Mouse (Mus musculus) layer of hippocampus, adult 2 months (tissue): ENCODE results near the gene Gm14180. TPM values are rescaled to one million over a fixed set of nuclear protein-coding genes. Genes with fewer than 3 reads are reported as not detected.
"Not testable (repeated sequence)": the region's sequence is repeated elsewhere in the genome, so short reads cannot be mapped to it uniquely, and the experiment has no call there.

Experiments used
- DNase-seq, 2 experiments: peaks; one replicate each; pipeline ENCODE4 v3.0.0; 2022; ENCODE audit warnings: low spot score in 2 of 2
- H3K27ac ChIP-seq: fragments of 200-600 bp; 2 replicates; pipeline ENCODE4 v1.8.1; 2022
- H3K4me3 ChIP-seq: fragments of 200-600 bp; 2 replicates; pipeline ENCODE4 v1.8.1; 2022; ENCODE audit warnings: mild to moderate bottlenecking
- CTCF ChIP-seq: fragments of 200-600 bp; conservative IDR thresholded peaks from 2 replicates; pipeline ENCODE4 v1.8.1; 2022; ENCODE audit warnings: antibody characterized with exemption, mild to moderate bottlenecking, moderate library complexity
- long read RNA-seq, 2 experiments: library from polyadenylated mRNA; stranded (forward); transcript quantifications; one replicate each; pipeline ENCODE4 v2.0.0; 2021; ENCODE audit warnings: borderline mapping rate in 2 of 2
- total RNA-seq, 2 experiments: library from RNA; stranded (reverse); gene quantifications; 2 replicates each; pipeline ENCODE4 v1.2.3; 2021

Gm14180 gene
- not detected for total RNA-seq
- long read RNA-seq, experiment 1: 0 reads
- long read RNA-seq, experiment 2: 0 reads

DNA sequence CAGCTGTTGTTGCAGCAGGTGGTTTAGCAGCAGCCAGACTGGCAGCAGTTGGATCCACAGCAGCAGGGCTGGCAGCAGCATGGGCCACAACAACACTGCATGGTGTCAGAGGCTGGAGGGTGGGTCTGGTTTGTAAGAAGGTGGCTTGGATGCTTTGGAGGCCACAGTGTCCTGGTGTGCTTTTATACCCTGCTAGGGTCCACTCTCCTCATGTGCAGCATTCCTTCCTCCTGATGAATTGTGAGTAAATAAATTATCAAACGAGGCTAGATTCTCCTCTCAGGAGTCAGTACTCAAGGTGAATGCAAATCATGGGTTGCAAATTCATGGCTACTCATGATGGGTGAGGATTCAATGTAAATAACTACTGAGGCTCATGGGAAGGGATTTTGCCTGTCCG, at the start of gene Gm14180:
Gene Gm14180, minus strand, starts transcription at position 101 of the 400 bp plus-strand sequence.
- Histone ChIP-seq H3K4me3 (no peak within 1 kb of the TSS), H3K27ac (no peak within 1 kb of the TSS)
- no peak for DNase-seq
- TF ChIP-seq CTCF: no peak

DNA sequence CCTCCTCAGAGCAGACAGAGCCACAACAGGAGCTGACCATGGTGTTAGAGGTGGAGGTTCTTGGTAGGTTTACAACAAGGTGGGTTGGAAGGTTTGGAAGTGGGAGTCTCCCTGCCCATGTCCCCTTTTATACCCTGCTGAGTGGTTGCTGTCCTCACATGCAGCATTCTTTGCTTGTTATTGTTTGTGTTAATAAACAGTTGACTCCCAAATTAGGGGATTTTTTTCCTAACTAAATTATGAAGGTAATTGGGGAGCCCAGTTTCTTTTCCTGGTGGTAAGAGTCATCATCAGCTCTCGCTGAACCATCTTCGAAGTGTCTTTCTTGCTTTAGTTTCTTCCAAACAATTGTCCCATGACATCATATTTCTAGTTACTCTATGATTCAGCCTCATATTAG, 46.5 kb upstream of the Gm14180 start, which contains the start of gene Krtap4-8:
Gene Krtap4-8, minus strand, starts transcription at position 101 of the 400 bp plus-strand sequence.
- DNase-seq: no peak
- no peak for TF ChIP-seq CTCF
- no peak within 1 kb of the TSS for H3K27ac ChIP-seq
- no peak within 1 kb of the TSS for H3K4me3 ChIP-seq

DNA sequence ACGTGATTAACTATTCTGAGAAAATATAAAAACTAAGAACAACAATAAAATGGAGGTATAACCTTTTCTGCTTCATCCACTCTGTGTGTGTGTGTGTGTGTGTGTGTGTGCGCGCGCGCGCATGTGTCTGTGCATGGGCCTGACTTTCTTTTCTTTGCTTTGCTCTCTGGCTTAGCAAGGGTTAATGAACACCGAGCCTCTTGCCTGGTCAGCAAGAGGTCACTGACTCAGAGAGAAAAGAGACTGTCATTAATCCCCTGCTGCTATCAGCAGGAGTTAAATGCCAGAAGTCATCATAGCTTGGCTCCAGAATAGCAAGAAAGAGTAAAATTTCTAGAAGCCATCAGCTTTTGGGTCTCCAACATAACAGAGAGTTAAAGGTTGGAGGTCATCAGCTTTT, 44.3 kb upstream of the Gm14180 start:
- DNase-seq: no peak
- no peak for TF ChIP-seq CTCF
- Histone ChIP-seq H3K4me3 (no peak overlapping the region), H3K27ac (no peak overlapping the region)

DNA sequence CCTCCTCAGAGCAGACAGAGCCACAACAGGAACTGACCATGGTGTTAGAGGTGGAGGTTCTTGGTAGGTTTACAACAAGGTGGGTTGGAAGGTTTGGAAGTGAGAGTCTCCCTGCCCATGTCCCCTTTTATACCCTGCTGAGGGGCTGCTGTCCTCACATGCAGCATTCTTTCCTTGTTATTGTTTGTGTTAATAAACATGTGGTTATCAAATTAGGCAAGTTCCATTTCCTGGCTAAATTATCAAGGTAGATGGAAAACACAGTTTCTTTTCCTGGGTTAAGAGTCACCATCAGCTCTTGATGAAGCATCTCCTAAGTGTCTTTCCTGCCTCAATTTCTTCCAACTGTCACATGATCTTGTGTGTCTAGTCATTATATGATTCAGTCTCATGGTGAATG, 38.7 kb upstream of the Gm14180 start, which contains the start of gene Gm11595:
Gene Gm11595, minus strand, starts transcription at position 101 of the 400 bp plus-strand sequence.
- H3K4me3 ChIP-seq, DNase-seq, H3K27ac ChIP-seq: not testable (repeated sequence)

DNA sequence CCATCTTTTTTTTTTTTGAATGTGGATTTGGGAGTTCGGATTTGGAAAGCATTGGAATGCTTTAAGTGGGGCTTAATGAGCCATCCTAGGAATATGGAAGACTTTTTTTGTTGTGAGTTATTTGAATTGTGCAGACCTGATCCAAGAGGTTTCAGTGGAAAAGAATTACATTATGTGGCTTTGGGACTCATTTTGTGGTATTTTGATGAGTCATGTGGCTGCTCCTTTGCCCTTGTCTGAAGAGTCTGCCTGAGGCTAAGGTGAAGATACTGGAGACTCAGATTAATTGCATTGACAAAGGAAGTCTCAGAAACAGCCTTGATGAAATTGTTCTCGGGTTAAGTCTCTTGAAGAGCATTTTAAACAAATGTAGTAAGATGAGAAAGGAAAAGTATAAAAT, 34.3 kb upstream of the Gm14180 start:
- no peak overlapping the region for H3K27ac ChIP-seq
- TF ChIP-seq CTCF: no peak
- H3K4me3 ChIP-seq: no peak overlapping the region
- DNase-seq: no peak

- Histone ChIP-seq H3K27ac (no peak overlapping the region), H3K4me3 (no peak overlapping the region)
- TF ChIP-seq CTCF: no peak
- no peak for DNase-seq
Observed at GRCm38 (mm10) chr11:99758877-99759276, 24.8 kb upstream of the Gm14180 start.

DNA sequence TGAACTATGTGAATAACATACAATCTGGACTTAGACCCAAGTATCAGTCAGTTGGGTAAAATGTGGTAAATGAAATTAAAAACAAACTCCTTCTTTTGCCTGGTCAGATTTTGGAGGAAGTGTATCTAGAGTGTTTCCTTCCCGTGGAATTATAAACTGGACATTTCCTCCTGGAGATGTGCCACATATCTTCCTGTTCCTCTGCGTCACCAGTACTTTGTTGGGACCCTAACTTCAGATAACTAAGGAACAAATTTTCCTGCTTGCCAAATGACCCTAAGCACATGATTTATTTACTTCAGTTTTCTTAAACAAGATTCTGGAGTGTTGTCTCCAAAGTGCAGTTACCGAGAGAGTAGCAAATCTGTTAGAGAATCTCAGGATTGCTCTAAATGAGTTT, 9.9 kb upstream of the Gm14180 start:
- TF ChIP-seq CTCF: no peak

DNA sequence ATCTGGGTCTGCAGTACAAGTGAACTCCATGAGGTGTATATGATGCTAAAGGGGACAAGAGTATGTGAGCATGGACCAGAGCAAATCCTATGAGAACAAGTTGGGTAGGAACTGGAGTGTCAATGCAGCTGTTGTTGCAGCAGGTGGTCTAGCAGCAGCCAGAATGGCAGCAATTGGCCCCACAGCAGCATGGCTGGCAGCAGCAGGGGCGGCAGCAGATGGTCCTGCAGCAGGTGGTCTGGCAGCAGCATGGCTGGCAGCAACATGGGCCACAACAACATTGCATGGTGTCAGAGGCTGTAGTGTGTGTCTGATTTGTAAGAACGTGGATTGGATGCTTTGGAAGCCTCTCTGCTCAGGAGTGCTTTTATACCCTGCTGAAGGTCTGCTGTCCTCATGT, 10.0 kb downstream of the Gm14180 start:
- Histone ChIP-seq H3K4me3 (no peak overlapping the region), H3K27ac (no peak overlapping the region)
- no peak for TF ChIP-seq CTCF
- DNase-seq: no peak

More for the DNA sequence above, 9.9 kb upstream of the Gm14180 start:
- Histone ChIP-seq H3K4me3 (no peak overlapping the region), H3K27ac (no peak overlapping the region)
- no peak for DNase-seq

DNA sequence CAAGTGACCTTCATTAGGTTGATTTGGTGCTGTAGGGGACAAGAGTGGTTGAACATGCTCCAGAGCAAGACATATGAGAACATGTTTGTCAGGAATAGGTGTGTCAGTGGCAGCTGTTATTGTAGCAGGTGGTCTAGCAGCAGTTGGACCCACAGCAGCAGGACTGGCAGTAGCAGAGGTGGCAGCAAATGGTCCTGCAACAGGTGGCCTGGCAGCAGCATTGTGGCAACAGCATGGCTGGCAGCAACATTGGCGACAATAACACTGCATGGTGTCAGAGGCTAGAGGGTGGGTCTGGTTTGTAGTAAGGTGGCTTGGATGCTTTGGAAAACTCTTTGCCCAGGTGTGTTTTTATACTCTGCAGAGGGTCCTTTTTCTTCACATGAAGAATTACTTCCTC, 15.3 kb downstream of the Gm14180 start:
- DNase-seq: no peak
- no peak for TF ChIP-seq CTCF
- no peak overlapping the region for H3K4me3 ChIP-seq
- H3K27ac ChIP-seq: no peak overlapping the region

GRCm38 (mm10) chr11:99690463-99690862, 43.6 kb downstream of the Gm14180 start, which contains the start of gene Gm14190:
Gene Gm14190 (minus strand): TSS chr11:99690740.
- Histone ChIP-seq H3K27ac (no peak within 1 kb of the TSS), H3K4me3 (no peak within 1 kb of the TSS)
- TF ChIP-seq CTCF: no peak
- no peak for DNase-seq

DNA sequence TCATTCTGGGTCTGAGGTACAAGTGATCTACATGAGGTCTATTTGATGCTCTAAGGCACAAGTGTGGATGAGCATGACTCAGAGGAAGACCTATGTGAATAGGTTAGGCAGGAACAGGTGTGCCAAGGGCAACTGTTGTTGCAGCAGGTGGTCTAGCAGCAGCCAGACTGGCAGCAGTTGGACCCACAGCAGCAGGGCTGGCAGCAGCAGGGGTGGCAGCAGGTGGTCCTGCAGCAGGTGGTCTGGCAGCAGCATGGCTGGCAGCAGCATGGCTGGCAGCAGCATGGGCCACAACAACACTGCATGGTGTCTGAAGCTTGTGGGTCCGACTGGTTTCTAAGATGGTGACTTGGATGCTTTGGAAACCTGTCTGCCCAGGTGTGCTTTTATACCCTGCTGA, 48.9 kb downstream of the Gm14180 start:
- H3K4me3 ChIP-seq, H3K27ac ChIP-seq, DNase-seq: not testable (repeated sequence)

Other genes with a start within 250 kb of the Gm14180 start
- not detected for gene Krt23, start 241.2 kb downstream of the Gm14180 start, total RNA-seq
- gene Krt39, start 213.0 kb downstream of the Gm14180 start, total RNA-seq: not detected
- not detected for gene Krt40, start 191.1 kb downstream of the Gm14180 start, total RNA-seq
- gene Krtap3-3, start 183.4 kb downstream of the Gm14180 start, total RNA-seq: not detected
- not detected for gene Krtap3-2, start 177.4 kb downstream of the Gm14180 start, total RNA-seq
- gene Gm11939, start 174.8 kb downstream of the Gm14180 start, total RNA-seq: not detected
- not detected for gene Krtap3-1, start 167.7 kb downstream of the Gm14180 start, total RNA-seq
- gene Krtap1-5, start 153.3 kb downstream of the Gm14180 start, total RNA-seq: not detected
- not detected for gene Krtap1-4, start 150.6 kb downstream of the Gm14180 start, total RNA-seq
- gene Krtap1-3, start 143.0 kb downstream of the Gm14180 start, total RNA-seq: not detected
- not detected for gene Krtap9-3, start 136.2 kb downstream of the Gm14180 start, total RNA-seq
- not detected for gene Gm11938, start 131.0 kb downstream of the Gm14180 start, total RNA-seq
- not detected for gene Gm11937, start 124.1 kb downstream of the Gm14180 start, total RNA-seq
- not detected for gene Krtap2-4, start 119.4 kb downstream of the Gm14180 start, total RNA-seq
- not detected for gene Gm11562, start 113.9 kb downstream of the Gm14180 start, total RNA-seq
- gene Krtap4-1, start 106.1 kb downstream of the Gm14180 start, total RNA-seq: not detected
- gene Krtap4-2, start 99.2 kb downstream of the Gm14180 start, total RNA-seq: not detected
- gene Krtap4-7, start 90.2 kb downstream of the Gm14180 start, total RNA-seq: not detected
- gene Gm11555, start 84.1 kb downstream of the Gm14180 start, total RNA-seq: not detected
- gene Gm11563, start 75.3 kb downstream of the Gm14180 start, total RNA-seq: not detected
- gene Krtap4-6, start 68.3 kb downstream of the Gm14180 start, total RNA-seq: not detected
- gene Gm14190, start 43.5 kb downstream of the Gm14180 start, total RNA-seq: not detected
- gene Gm11595, start 38.6 kb upstream of the Gm14180 start, total RNA-seq: not detected
- not detected for gene Krtap4-8, start 46.4 kb upstream of the Gm14180 start, total RNA-seq
- not detected for gene Krtap4-9, start 50.9 kb upstream of the Gm14180 start, total RNA-seq
- gene Gm11596, start 59.2 kb upstream of the Gm14180 start, total RNA-seq: not detected
- gene Gm11569, start 64.6 kb upstream of the Gm14180 start, total RNA-seq: not detected
- gene Gm11554, start 70.2 kb upstream of the Gm14180 start, total RNA-seq: not detected
- gene Krtap4-13, start 75.6 kb upstream of the Gm14180 start, total RNA-seq: not detected
- not detected for gene Gm11564, start 81.4 kb upstream of the Gm14180 start, total RNA-seq
- gene 2300003K06Rik, start 103.8 kb upstream of the Gm14180 start, total RNA-seq: not detected
- not detected for gene Krtap4-16, start 117.3 kb upstream of the Gm14180 start, total RNA-seq
- gene Gm11568, start 123.6 kb upstream of the Gm14180 start, total RNA-seq: not detected
- not detected for gene Gm11559, start 130.2 kb upstream of the Gm14180 start, total RNA-seq
- not detected for gene Krtap9-1, start 139.1 kb upstream of the Gm14180 start, total RNA-seq
- not detected for gene Gm11567, start 144.9 kb upstream of the Gm14180 start, total RNA-seq
- not detected for gene Krtap31-1, start 173.6 kb upstream of the Gm14180 start, total RNA-seq
- gene Gm11565, start 180.5 kb upstream of the Gm14180 start, total RNA-seq: not detected
- gene Krtap31-2, start 202.0 kb upstream of the Gm14180 start, total RNA-seq: not detected
- gene Krtap9-5, start 214.2 kb upstream of the Gm14180 start, total RNA-seq: not detected
- gene Krtap29-1, start 244.8 kb upstream of the Gm14180 start, total RNA-seq: not detected